Mouse (Mus musculus): ENCODE measurements around the gene Fam19a4. TPM values are rescaled to one million over a fixed set of nuclear protein-coding genes. Genes with fewer than 3 reads are reported as not detected.

The Fam19a4 gene
- not detected for polyA plus RNA-seq (2017; shearing (Covaris generic))

DNA sequence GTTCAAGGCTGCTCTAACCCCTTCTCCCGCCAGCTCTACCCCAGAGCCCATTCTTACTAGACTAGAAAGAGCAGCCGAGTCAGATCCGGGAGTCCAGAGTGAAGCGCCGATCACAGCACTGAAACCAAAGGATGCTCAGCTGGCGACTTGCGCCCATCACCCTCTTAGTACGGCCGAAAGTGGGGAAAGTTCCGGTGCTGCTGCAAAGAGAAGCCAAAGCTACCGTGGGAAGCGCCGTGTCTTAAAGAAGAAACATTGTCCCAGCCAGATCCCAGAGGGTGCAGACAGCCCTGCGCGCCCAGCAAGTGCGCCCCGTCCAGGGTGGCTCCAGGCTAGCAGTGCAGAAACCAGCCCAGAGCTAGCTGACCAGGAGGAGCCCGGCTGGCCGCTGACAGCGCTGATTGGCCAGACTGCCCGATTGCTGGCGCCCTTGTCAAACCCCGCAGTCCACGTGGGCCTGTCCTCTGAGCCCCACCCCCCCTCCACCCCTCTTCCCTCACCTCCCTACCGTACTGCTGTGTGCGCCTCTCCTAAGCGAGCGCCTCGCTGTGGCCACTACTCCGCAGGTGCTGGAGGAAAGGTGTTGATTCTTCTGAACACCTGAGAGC is at the start of gene Fam19a4:
Gene Fam19a4 (minus strand): TSS at position 340 of the 608 bp plus-strand sequence.

Other genes with a start within 250 kb of the Fam19a4 start
- gene Eogt, start 88.8 kb upstream of the Fam19a4 start, polyA plus RNA-seq (2017; shearing (Covaris generic)), result 16.3 TPM
- gene Tmf1, start 118.7 kb upstream of the Fam19a4 start, polyA plus RNA-seq (2017; shearing (Covaris generic)), result 41.6 TPM
- gene Uba3, start 145.2 kb upstream of the Fam19a4 start, polyA plus RNA-seq (2017; shearing (Covaris generic)), result 28.0 TPM
- 202 TPM for gene Arl6ip5, start 150.3 kb upstream of the Fam19a4 start, polyA plus RNA-seq (2017; shearing (Covaris generic))
- not detected for gene Lmod3, start 192.3 kb upstream of the Fam19a4 start, polyA plus RNA-seq (2017; shearing (Covaris generic))